Mouse (Mus musculus): ENCODE measurements around the gene Fam151a. TPM values are rescaled to one million over a fixed set of nuclear protein-coding genes. Genes with fewer than 3 reads are reported as not detected.
"Not testable (repeated sequence)": the region's sequence is repeated elsewhere in the genome, so short reads cannot be mapped to it uniquely, and the experiment has no call there.

The Fam151a gene
- polyA plus RNA-seq, 1 experiment from 2014 or later, result 0.07 TPM

GRCm38 (mm10) chr4:106787830-106788229 is 54.1 kb downstream of the Fam151a start:
- ATAC-seq (no peak), DNase-seq (peak; percentile 50)
- no peaks in the 10 kb centered on the region for H3K36me3 ChIP-seq (replicated peaks; ENCODE audit: insufficient read depth, low read length)
- no peak overlapping the region for H3K4me2 ChIP-seq (ENCODE audit: low read depth, low read length)
- no peak overlapping the region for H3K4me3 ChIP-seq (ENCODE audit: low read depth, low read length)
- H3K27ac ChIP-seq (ENCODE audit: low read depth), result no peak overlapping the region
- H3K4me1 ChIP-seq (ENCODE audit: insufficient read depth), result peaks cover 28% of the 10 kb centered on the region
- H3K27me3 ChIP-seq (ENCODE audit: insufficient read depth, low read length), result no peaks in the 10 kb centered on the region
- H3K9me3 ChIP-seq (ENCODE audit: low read length), result no peaks in the 10 kb centered on the region
- TF ChIP-seq CTCF (IDR thresholded peaks at IDR 0.05; ENCODE audit: low read depth) (no peak), EP300 (IDR thresholded peaks at IDR 0.05; ENCODE audit: low read depth) (no peak)
- H3K9ac ChIP-seq (replicated peaks), result no peak overlapping the region
- 32% methylated on average over 7 of the region's 7 CpGs for WGBS (ENCODE audit: insufficient replicate concordance)

GRCm38 (mm10) chr4:106788627-106789026 is 54.9 kb downstream of the Fam151a start:
- no peak for ATAC-seq
- DNase-seq, result no peak
- Histone ChIP-seq H3K27ac (ENCODE audit: low read depth) (no peak overlapping the region), H3K27me3 (ENCODE audit: insufficient read depth, low read length) (no peaks in the 10 kb centered on the region), H3K4me1 (ENCODE audit: insufficient read depth) (peaks cover 32% of the 10 kb centered on the region), H3K36me3 (replicated peaks; ENCODE audit: insufficient read depth, low read length) (no peaks in the 10 kb centered on the region), H3K4me3 (ENCODE audit: low read depth, low read length) (no peak overlapping the region), H3K4me2 (ENCODE audit: low read depth, low read length) (no peak overlapping the region), H3K9ac (replicated peaks) (no peak overlapping the region), H3K9me3 (ENCODE audit: low read length) (no peaks in the 10 kb centered on the region)
- WGBS (ENCODE audit: insufficient replicate concordance), result 84% methylated on average over 11 of the region's 11 CpGs
- TF ChIP-seq EP300 (IDR thresholded peaks at IDR 0.05; ENCODE audit: low read depth), result no peak
- no peak for TF ChIP-seq CTCF (IDR thresholded peaks at IDR 0.05; ENCODE audit: low read depth)

- Histone ChIP-seq H3K9me3 (ENCODE audit: low read length) (no peaks in the 10 kb centered on the region), H3K36me3 (replicated peaks; ENCODE audit: insufficient read depth, low read length) (no peaks in the 10 kb centered on the region), H3K4me3 (ENCODE audit: low read depth, low read length) (no peak overlapping the region), H3K9ac (replicated peaks) (no peak overlapping the region), H3K27ac (ENCODE audit: low read depth) (no peak overlapping the region), H3K4me2 (ENCODE audit: low read depth, low read length) (no peak overlapping the region), H3K27me3 (ENCODE audit: insufficient read depth, low read length) (no peaks in the 10 kb centered on the region), H3K4me1 (ENCODE audit: insufficient read depth) (peaks cover 32% of the 10 kb centered on the region)
- TF ChIP-seq CTCF (IDR thresholded peaks at IDR 0.05; ENCODE audit: low read depth) (no peak), EP300 (IDR thresholded peaks at IDR 0.05; ENCODE audit: low read depth) (no peak)
- no peak for ATAC-seq
- 64% methylated on average over 9 of the region's 9 CpGs for WGBS (ENCODE audit: insufficient replicate concordance)
- DNase-seq, result no peak
Observed at GRCm38 (mm10) chr4:106789705-106790104, 56.0 kb downstream of the Fam151a start.

DNA sequence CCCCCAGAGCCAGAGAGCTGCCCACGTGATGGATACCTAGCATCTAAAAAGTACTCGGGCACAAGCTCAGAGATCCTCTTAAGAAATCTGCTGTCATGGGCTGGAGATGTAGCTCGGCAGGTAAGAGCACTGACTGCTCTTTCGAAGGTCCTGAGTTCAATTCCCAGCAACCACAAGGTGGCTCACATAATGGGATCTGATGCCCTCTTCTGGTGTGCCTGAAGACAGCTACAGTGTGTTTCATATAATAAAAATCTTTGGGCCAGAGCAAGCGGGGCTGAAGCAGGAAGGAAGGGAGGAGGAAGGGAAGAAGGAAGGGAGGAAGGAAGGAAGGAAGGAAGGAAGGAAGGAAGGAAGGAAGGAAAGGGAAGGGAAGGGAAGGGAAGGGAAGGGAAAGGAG is 56.5 kb downstream of the Fam151a start:
- H3K4me2 ChIP-seq (ENCODE audit: low read depth, low read length); H3K27ac ChIP-seq (ENCODE audit: low read depth); H3K4me3 ChIP-seq (ENCODE audit: low read depth, low read length); H3K9ac ChIP-seq (replicated peaks); ATAC-seq; DNase-seq; H3K9me3 ChIP-seq (ENCODE audit: low read length); H3K27me3 ChIP-seq (ENCODE audit: insufficient read depth, low read length); H3K36me3 ChIP-seq (replicated peaks; ENCODE audit: insufficient read depth, low read length): not testable (repeated sequence)
- peaks cover 32% of the 10 kb centered on the region for H3K4me1 ChIP-seq (ENCODE audit: insufficient read depth)
- 79% methylated on average over 5 of the region's 5 CpGs for WGBS (ENCODE audit: insufficient replicate concordance)

DNA sequence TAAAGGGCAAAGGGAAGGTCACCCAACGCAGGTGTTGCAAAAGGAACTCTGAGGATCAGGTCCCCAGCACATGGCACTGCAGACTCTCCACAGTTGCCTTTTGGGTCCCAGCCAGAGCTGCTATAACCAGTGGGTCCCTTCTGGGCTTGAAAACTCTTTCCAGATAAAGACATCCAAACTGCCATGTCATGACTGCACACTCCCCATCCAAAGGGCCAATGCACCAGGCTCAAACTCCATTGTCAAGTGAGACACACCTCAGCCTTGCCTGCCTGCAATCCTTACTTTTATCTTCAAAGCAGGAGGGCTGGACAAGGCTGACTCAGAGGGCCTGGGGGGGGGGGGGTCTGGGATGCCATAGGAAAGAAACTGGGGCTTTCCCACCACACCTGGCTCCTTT is 57.2 kb downstream of the Fam151a start:
- peaks cover 32% of the 10 kb centered on the region for H3K4me1 ChIP-seq (ENCODE audit: insufficient read depth)
- 69% methylated on average over 1 of the region's 1 CpGs for WGBS (ENCODE audit: insufficient replicate concordance)

DNA sequence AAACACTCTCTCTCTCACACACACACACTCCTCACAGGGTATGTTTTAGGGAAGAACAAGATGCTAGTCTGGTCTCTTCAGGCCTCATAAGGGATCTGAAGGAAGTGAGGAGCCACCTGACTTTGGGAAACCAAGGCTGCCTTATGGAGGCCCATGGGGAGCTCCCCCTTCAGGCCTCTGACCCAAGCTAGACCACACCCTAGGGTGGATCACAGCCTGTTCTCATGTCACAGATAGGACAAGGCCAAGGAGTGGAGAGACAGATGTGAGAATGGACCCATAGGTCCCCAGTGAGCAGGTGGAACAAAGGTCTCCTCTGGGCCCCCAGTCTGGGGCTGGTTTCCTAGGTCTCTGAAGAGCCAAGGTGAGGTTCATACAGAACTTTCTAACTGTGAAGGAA is 58.6 kb downstream of the Fam151a start:
- Histone ChIP-seq H3K4me2 (ENCODE audit: low read depth, low read length) (peak overlapping the region; percentile 5; the same call in 1 of the 2 replicates), H3K9ac (replicated peaks) (no peak overlapping the region), H3K4me1 (ENCODE audit: insufficient read depth) (peaks cover 27% of the 10 kb centered on the region), H3K4me3 (ENCODE audit: low read depth, low read length) (no peak overlapping the region), H3K9me3 (ENCODE audit: low read length) (no peaks in the 10 kb centered on the region), H3K36me3 (replicated peaks; ENCODE audit: insufficient read depth, low read length) (no peaks in the 10 kb centered on the region), H3K27ac (ENCODE audit: low read depth) (no peak overlapping the region), H3K27me3 (ENCODE audit: insufficient read depth, low read length) (no peaks in the 10 kb centered on the region)
- ATAC-seq (peak; percentile 76), DNase-seq (peak; percentile 16)
- no peak for TF ChIP-seq EP300 (IDR thresholded peaks at IDR 0.05; ENCODE audit: low read depth)
- peak; percentile 48 for TF ChIP-seq CTCF (IDR thresholded peaks at IDR 0.05; ENCODE audit: low read depth)

More for the DNA sequence above, 57.2 kb downstream of the Fam151a start:
- H3K27me3 ChIP-seq (ENCODE audit: insufficient read depth, low read length), result no peaks in the 10 kb centered on the region
- H3K4me3 ChIP-seq (ENCODE audit: low read depth, low read length), result no peak overlapping the region
- no peaks in the 10 kb centered on the region for H3K9me3 ChIP-seq (ENCODE audit: low read length)
- no peak overlapping the region for H3K9ac ChIP-seq (replicated peaks)
- no peak for TF ChIP-seq EP300 (IDR thresholded peaks at IDR 0.05; ENCODE audit: low read depth)
- TF ChIP-seq CTCF (IDR thresholded peaks at IDR 0.05; ENCODE audit: low read depth), result no peak
- no peak overlapping the region for H3K27ac ChIP-seq (ENCODE audit: low read depth)
- peak; percentile 13 for DNase-seq
- H3K4me2 ChIP-seq (ENCODE audit: low read depth, low read length), result no peak overlapping the region
- no peaks in the 10 kb centered on the region for H3K36me3 ChIP-seq (replicated peaks; ENCODE audit: insufficient read depth, low read length)
- no peak for ATAC-seq

DNA sequence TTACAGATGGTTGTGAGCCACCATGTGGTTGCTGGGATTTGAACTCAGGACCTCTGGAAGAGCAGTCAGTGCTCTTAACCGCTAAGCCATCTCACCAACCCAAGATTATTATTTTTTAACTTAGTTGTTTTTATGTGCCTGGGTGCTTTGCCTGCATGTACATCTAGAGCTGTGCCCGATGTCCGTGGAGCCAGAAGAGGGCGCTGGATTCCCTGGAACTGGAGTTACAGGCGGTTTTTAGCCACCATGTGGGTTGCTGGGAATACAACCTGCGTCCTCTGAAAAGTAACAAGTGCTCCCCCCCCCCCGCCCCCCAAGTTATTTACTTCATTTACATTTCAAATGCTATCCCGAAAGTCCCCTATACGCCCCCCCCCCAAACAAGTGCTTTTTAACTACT is 60.1 kb downstream of the Fam151a start:
- not testable (repeated sequence) for H3K27ac ChIP-seq (ENCODE audit: low read depth); H3K9ac ChIP-seq (replicated peaks); H3K9me3 ChIP-seq (ENCODE audit: low read length); H3K36me3 ChIP-seq (replicated peaks; ENCODE audit: insufficient read depth, low read length); H3K4me3 ChIP-seq (ENCODE audit: low read depth, low read length); H3K4me2 ChIP-seq (ENCODE audit: low read depth, low read length); H3K27me3 ChIP-seq (ENCODE audit: insufficient read depth, low read length); ATAC-seq; DNase-seq
- 93% methylated on average over 9 of the region's 9 CpGs for WGBS (ENCODE audit: insufficient replicate concordance)
- H3K4me1 ChIP-seq (ENCODE audit: insufficient read depth), result peaks cover 20% of the 10 kb centered on the region

All from liver, postnatal 0 days (tissue).